Mouse (Mus musculus) kidney, embryonic 16.5 days (tissue): ENCODE measurements around the gene Zbtb18. TPM values are rescaled to one million over a fixed set of nuclear protein-coding genes. Genes with fewer than 3 reads are reported as not detected.
"Not testable (repeated sequence)": the region's sequence is repeated elsewhere in the genome, so short reads cannot be mapped to it uniquely, and the experiment has no call there.

Experiments
- ATAC-seq: fragments of 200-750 bp; cut with Nextera tagmentation; 2 replicates; pipeline ENCODE4 v1.8.0; 2017; ENCODE audit warnings: moderate TSS enrichment; ENCODE audit not compliant: low FRiP score, low TSS enrichment
- H3K27ac ChIP-seq: fragments of 300-500 bp; sonication (generic); 2 replicates; pipeline ENCODE4 v1.5.1; 2014; ENCODE audit warnings: low read length
- H3K27me3 ChIP-seq: fragments of 300-500 bp; sonication (generic); 2 replicates; pipeline ENCODE4 v1.6.1; 2014; ENCODE audit warnings: low read length, control low read depth, mixed read lengths; ENCODE audit not compliant: insufficient read depth
- H3K36me3 ChIP-seq: fragments of 300-500 bp; sonication (generic); 2 replicates; pipeline ENCODE4 v1.6.1; 2014; ENCODE audit warnings: low read length, control low read depth, mixed read lengths; ENCODE audit not compliant: insufficient read depth
- H3K4me1 ChIP-seq: fragments of 300-500 bp; sonication (generic); 2 replicates; pipeline ENCODE4 v1.6.1; 2014; ENCODE audit warnings: low read length, control low read depth, mixed read lengths; ENCODE audit not compliant: insufficient read depth
- H3K4me2 ChIP-seq: fragments of 300-500 bp; sonication (generic); replicated peaks from 2 replicates; pipeline ENCODE4 v1.6.1; 2014; ENCODE audit warnings: low read depth, low read length
- H3K4me3 ChIP-seq: fragments of 300-500 bp; sonication (generic); 2 replicates; pipeline ENCODE4 v1.5.1; 2014; ENCODE audit warnings: mild to moderate bottlenecking, low read length
- H3K9ac ChIP-seq: fragments of 300-500 bp; sonication (generic); replicated peaks from 2 replicates; pipeline ENCODE4 v1.6.1; 2014; ENCODE audit warnings: low read length
- H3K9me3 ChIP-seq: fragments of 300-500 bp; sonication (generic); 2 replicates; pipeline ENCODE4 v1.6.1; 2016; ENCODE audit warnings: low read length, control low read depth
- WGBS: fragments of 180-500 bp; shearing (Covaris S2); extraction: QIAGEN DNeasy Blood & Tissue Kit; methylation state at CpG from one replicate; pipeline ENCODE4 v1.1.7; 2014; 5-methylcytosine and 5-hydroxymethylcytosine counted together
- polyA plus RNA-seq: library from polyadenylated mRNA; unstranded; fragments of >200 nt; fragmentation: Nextera tagmentation; extraction: Ambion mirVana; gene quantifications from 2 replicates; pipeline ENCODE4 v1.2.1, GENCODE M21; 2015

The Zbtb18 gene
- polyA plus RNA-seq, 1 experiment from 2014 or later, result 1.4 TPM

GRCm38 (mm10) chr1:177445461-177446130 lies 3.4 kb downstream of the Zbtb18 start:
- Histone ChIP-seq H3K4me2 (no peak overlapping the region), H3K27ac (no peak overlapping the region), H3K9ac (no peak overlapping the region), H3K27me3 (no peaks in the 10 kb centered on the region), H3K9me3 (no peaks in the 10 kb centered on the region), H3K4me3 (no peak overlapping the region), H3K36me3 (peaks cover 13% of the 10 kb centered on the region), H3K4me1 (peaks cover 34% of the 10 kb centered on the region)
- ATAC-seq, result no peak
- 63% methylated on average over 7 of the region's 7 CpGs for WGBS

- H3K4me2 ChIP-seq, result no peak overlapping the region
- H3K4me1 ChIP-seq, result peaks cover 30% of the 10 kb centered on the region
- WGBS, result 63% methylated on average over 9 of the region's 9 CpGs
- H3K4me3 ChIP-seq, result no peak overlapping the region
- no peaks in the 10 kb centered on the region for H3K27me3 ChIP-seq
- no peak overlapping the region for H3K9ac ChIP-seq
- H3K9me3 ChIP-seq, result no peaks in the 10 kb centered on the region
- no peak for ATAC-seq
- H3K36me3 ChIP-seq, result peaks cover 13% of the 10 kb centered on the region
- no peak overlapping the region for H3K27ac ChIP-seq
These were observed 4.9 kb downstream of the Zbtb18 start for GRCm38 (mm10) chr1:177447086-177447485.

- peaks cover 13% of the 10 kb centered on the region for H3K36me3 ChIP-seq
- WGBS, result 76% methylated on average over 12 of the region's 12 CpGs
- no peak for ATAC-seq
- H3K4me1 ChIP-seq, result peaks cover 30% of the 10 kb centered on the region
- no peak overlapping the region for H3K4me3 ChIP-seq
- no peak overlapping the region for H3K27ac ChIP-seq
- H3K4me2 ChIP-seq, result no peak overlapping the region
- H3K9ac ChIP-seq, result no peak overlapping the region
- no peaks in the 10 kb centered on the region for H3K9me3 ChIP-seq
- H3K27me3 ChIP-seq, result no peaks in the 10 kb centered on the region
These were observed 5.5 kb downstream of the Zbtb18 start for GRCm38 (mm10) chr1:177447541-177448111.

- H3K4me1 ChIP-seq, result peaks cover 33% of the 10 kb centered on the region
- no peak overlapping the region for H3K9ac ChIP-seq
- H3K27ac ChIP-seq, result no peak overlapping the region
- no peak for ATAC-seq
- WGBS, result 94% methylated on average over 25 of the region's 25 CpGs
- no peak overlapping the region for H3K4me3 ChIP-seq
- no peaks in the 10 kb centered on the region for H3K27me3 ChIP-seq
- H3K9me3 ChIP-seq, result no peaks in the 10 kb centered on the region
- peaks cover 13% of the 10 kb centered on the region for H3K36me3 ChIP-seq
- H3K4me2 ChIP-seq, result no peak overlapping the region
These were observed 6.0 kb downstream of the Zbtb18 start for GRCm38 (mm10) chr1:177448121-177448561.

GRCm38 (mm10) chr1:177448921-177449320 lies 6.8 kb downstream of the Zbtb18 start:
- no peak overlapping the region for H3K4me2 ChIP-seq
- H3K36me3 ChIP-seq, result peaks cover 13% of the 10 kb centered on the region
- H3K27ac ChIP-seq, result no peak overlapping the region
- WGBS, result 88% methylated on average over 2 of the region's 2 CpGs
- no peak overlapping the region for H3K9ac ChIP-seq
- H3K27me3 ChIP-seq, result no peaks in the 10 kb centered on the region
- peaks cover 33% of the 10 kb centered on the region for H3K4me1 ChIP-seq
- no peak overlapping the region for H3K4me3 ChIP-seq
- no peaks in the 10 kb centered on the region for H3K9me3 ChIP-seq
- no peak for ATAC-seq

GRCm38 (mm10) chr1:177449857-177450256 lies 7.7 kb downstream of the Zbtb18 start:
- 71% methylated on average over 7 of the region's 7 CpGs for WGBS
- H3K27ac ChIP-seq, H3K9me3 ChIP-seq, H3K9ac ChIP-seq, H3K4me2 ChIP-seq, H3K4me3 ChIP-seq, H3K27me3 ChIP-seq, ATAC-seq: not testable (repeated sequence)
- peaks cover 13% of the 10 kb centered on the region for H3K36me3 ChIP-seq
- H3K4me1 ChIP-seq, result peaks cover 24% of the 10 kb centered on the region

- H3K9ac ChIP-seq, result no peak overlapping the region
- H3K27ac ChIP-seq, result no peak overlapping the region
- no peak for ATAC-seq
- H3K36me3 ChIP-seq, result peaks cover 13% of the 10 kb centered on the region
- WGBS, result 93% methylated on average over 2 of the region's 2 CpGs
- no peaks in the 10 kb centered on the region for H3K27me3 ChIP-seq
- H3K4me2 ChIP-seq, result no peak overlapping the region
- no peaks in the 10 kb centered on the region for H3K9me3 ChIP-seq
- peaks cover 15% of the 10 kb centered on the region; the same call in 1 of the 2 replicates for H3K4me1 ChIP-seq
- no peak overlapping the region for H3K4me3 ChIP-seq
These were observed 8.9 kb downstream of the Zbtb18 start for GRCm38 (mm10) chr1:177451041-177451440.

- ATAC-seq, result no peak
- H3K27me3 ChIP-seq, result no peaks in the 10 kb centered on the region
- H3K36me3 ChIP-seq, result peaks cover 13% of the 10 kb centered on the region
- no peak overlapping the region for H3K4me2 ChIP-seq
- no peak overlapping the region for H3K9ac ChIP-seq
- H3K4me1 ChIP-seq, result peaks cover 10% of the 10 kb centered on the region; the same call in 1 of the 2 replicates
- WGBS, result 73% methylated on average over 4 of the region's 4 CpGs
- H3K4me3 ChIP-seq, result no peak overlapping the region
- no peaks in the 10 kb centered on the region for H3K9me3 ChIP-seq
- no peak overlapping the region for H3K27ac ChIP-seq
These were observed 9.9 kb downstream of the Zbtb18 start for GRCm38 (mm10) chr1:177451991-177452431.

- Histone ChIP-seq H3K27ac (no peak overlapping the region), H3K9ac (no peak overlapping the region), H3K36me3 (peaks cover 5% of the 10 kb centered on the region; the same call in 1 of the 2 replicates), H3K4me3 (no peak overlapping the region), H3K27me3 (no peaks in the 10 kb centered on the region), H3K4me1 (peaks cover 10% of the 10 kb centered on the region; the same call in 1 of the 2 replicates), H3K9me3 (no peaks in the 10 kb centered on the region), H3K4me2 (no peak overlapping the region)
- ATAC-seq, result no peak
- 78% methylated on average over 5 of the region's 5 CpGs for WGBS
These were observed 10.8 kb downstream of the Zbtb18 start for GRCm38 (mm10) chr1:177452987-177453386.

- 17% methylated on average over 8 of the region's 8 CpGs for WGBS
- H3K4me3 ChIP-seq, result no peak overlapping the region
- H3K4me2 ChIP-seq, result 0 out of 2 replicates have a peak overlapping the region, but pooled peaks have one; percentile 10
- no peaks in the 10 kb centered on the region for H3K9me3 ChIP-seq
- H3K27ac ChIP-seq, result no peak overlapping the region
- no peaks in the 10 kb centered on the region for H3K36me3 ChIP-seq
- peak; percentile 57; the same call in 1 of the 2 replicates for ATAC-seq
- H3K27me3 ChIP-seq, result no peaks in the 10 kb centered on the region
- H3K4me1 ChIP-seq, result peaks cover 10% of the 10 kb centered on the region; the same call in 1 of the 2 replicates
- no peak overlapping the region for H3K9ac ChIP-seq
These were observed 11.7 kb downstream of the Zbtb18 start for GRCm38 (mm10) chr1:177453806-177454205.
